Mouse (Mus musculus) G1E (cell line): ENCODE measurements at regions not wholly inside any gene's neighbourhood (a gene's known extent, or its start where the extent isn't known, plus 50 kb on each side); places are given as distances from the start of the nearest gene placed in this dataset.

ENCODE experiments used
- CTCF ChIP-seq: IDR thresholded peaks from 2 replicates; pipeline ENCODE4 v1.5.1; 2012; ENCODE audit warnings: low read depth, low read length, inconsistent platforms, mixed read lengths
- GATA1 ChIP-seq: IDR thresholded peaks from 2 replicates; pipeline ENCODE4 v1.6.1; 2012; ENCODE audit warnings: borderline replicate concordance, low read length, inconsistent platforms, mixed read lengths
- GATA2 ChIP-seq: IDR thresholded peaks from 2 replicates; pipeline ENCODE4 v1.6.1; 2012; ENCODE audit warnings: low read depth, low read length, inconsistent platforms, borderline replicate concordance
- POLR2AphosphoS5 ChIP-seq: IDR thresholded peaks from 2 replicates; pipeline ENCODE4 v1.6.1; 2012; ENCODE audit warnings: low read depth, low read length, inconsistent platforms; ENCODE audit not compliant: insufficient replicate concordance
- TAL1 ChIP-seq: conservative IDR thresholded peaks from 2 replicates; pipeline ENCODE4 v1.6.1; 2012; ENCODE audit warnings: low read depth, low read length, inconsistent platforms, mixed read lengths

- no peak for TF ChIP-seq CTCF
- no peak for TF ChIP-seq POLR2AphosphoS5
- TF ChIP-seq GATA1: no peak
- TF ChIP-seq TAL1: no peak
- no peak for TF ChIP-seq GATA2
Measured at GRCm38 (mm10) chr2:128395308-128396007, 195.6 kb upstream of the Spdye4c start.
